Mouse (Mus musculus): ENCODE data around the gene Boll.
"Not testable (repeated sequence)": the region's sequence is repeated elsewhere in the genome, so short reads cannot be mapped to it uniquely, and the experiment has no call there.

Gene Boll

DNA sequence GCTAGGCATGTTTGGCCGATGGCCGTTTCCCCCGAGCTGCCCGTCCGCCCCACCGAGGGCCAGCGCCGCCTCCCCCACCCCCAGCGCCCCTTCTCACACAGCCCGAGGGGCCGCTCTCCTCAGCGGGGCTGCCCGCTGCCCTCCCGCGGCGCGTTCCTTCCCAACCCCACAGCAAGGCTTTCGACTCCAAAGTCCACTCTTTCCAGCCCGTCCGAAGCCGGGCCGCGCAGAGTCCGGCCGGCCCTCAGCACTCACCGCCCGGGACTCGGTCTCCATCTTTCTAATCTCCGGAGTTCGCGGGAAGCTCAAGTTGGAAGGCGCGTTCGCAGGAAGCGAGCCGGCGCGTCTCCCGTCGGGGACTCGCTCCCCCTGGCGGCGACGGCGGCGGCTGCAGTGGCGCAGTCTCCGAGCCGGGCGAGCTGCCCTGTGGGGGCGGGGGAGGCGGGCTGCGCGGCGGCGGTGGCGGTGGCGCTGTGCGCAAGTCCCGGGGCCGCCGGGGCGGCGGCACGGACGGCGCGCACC lies at the start of gene Boll:
TSS of gene Boll (minus strand) at position 426 of the 522 bp plus-strand sequence.
- CTCF ChIA-PET, result interaction anchor here (1.1 kb wide), 1 partner anchor 14 kb away, joined by 4 read pairs; no protein-coding TSS in a partner anchor

DNA sequence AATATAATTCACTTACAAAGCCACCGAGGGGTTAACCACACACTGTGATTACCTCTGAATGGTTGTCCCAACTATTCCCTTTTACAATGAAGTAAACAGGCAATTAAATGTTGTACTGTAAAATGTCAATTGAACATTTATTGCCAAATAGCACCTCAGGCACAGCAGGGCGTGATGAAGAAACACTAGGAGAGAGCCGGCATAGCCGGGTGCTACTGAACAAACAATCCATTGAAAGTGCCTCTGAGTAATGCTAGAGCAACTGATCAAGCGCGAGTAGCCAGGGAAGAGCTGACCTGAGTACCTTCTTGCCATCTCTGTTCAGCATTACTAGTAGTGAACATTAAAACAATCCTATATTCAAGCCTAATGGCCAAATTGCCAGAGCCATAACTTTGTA lies 49.3 kb upstream of the Boll start:
- CTCF ChIA-PET, result no interaction called here

DNA sequence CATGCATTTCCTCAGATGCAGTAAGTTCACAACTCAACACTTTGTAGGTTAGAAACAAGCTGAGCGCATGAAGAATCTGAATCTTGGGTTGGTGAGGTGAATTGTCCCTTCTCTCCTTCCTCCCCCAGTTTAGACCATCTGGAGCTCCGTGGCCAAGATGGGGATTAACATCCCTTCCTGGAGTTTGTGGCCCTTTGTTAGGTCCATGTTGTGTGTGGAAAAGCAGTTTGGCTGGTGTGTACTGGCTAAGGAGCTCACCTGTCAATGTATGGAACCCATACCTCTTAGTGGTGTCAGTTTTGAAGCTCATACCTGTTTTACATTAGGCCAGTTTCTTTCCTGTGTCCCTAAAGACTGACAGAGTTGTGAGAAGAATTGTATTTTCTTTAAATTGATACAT lies 47.8 kb upstream of the Boll start:
- CTCF ChIA-PET, result interaction anchor here (0.7 kb wide), 1 partner anchor 12 kb away, joined by 3 read pairs; no protein-coding TSS in a partner anchor

DNA sequence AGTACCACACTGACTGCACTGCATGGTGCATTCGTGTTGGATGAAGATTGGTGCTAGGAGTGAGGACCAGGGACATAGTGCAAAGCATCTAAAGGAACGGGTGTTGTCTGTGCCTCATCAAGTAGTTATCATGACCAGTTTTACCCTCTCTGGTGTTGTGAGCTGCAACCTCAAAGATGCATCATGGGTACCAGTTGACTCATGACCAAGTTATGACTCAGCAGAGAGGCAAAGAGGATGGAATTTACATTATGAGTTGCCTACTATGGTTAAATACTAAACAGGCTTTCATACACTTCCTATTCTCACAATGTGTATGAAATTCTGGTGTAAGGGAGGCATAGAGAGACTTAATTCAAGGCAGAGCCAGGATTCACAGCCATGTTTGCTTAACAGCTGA lies 47.4 kb upstream of the Boll start:
- CTCF ChIA-PET, result interaction anchor here (0.7 kb wide), 1 partner anchor 11 kb away, joined by 3 read pairs; no protein-coding TSS in a partner anchor

DNA sequence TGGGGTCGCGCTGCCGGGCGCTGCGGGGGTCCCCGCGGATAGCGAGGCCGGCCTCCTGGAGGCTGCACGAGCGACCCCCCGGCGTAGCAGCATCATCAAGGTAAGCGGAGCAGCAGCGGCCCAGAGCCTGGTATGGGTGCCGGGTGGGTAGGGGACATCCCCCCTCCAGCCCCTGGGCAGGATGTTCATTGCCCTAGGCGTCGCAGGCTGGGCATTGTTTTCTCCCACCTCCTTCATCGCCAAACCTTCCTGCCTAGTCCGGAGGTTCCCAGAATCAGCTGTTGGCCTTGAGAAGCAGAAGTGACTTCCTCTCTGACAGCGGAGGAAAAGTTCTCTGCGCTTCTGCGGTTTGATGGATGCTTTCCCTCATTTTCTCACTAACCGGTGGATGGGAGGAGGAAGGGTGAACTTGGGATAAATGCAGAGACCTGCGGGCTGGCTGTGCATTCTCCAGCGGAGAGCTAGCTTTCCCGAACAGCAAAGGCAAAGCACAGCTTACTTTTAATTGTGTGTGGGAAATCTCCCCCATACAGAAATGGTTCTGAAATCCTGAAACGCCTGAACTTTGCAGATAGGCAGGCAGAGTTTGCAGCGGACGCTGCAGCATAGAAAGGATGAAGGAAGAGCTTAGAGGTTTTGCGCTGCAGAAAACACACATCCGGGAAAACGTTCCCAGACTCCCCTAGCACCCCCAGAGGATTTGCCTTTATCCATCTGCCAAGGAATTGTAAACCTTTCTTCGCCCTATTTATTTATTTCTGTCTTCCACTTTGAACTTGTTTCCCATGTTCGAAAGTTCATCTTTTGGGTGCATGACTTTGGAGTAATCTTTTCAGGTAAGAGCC lies 43.5 kb upstream of the Boll start:
- CTCF ChIA-PET, result interaction anchor here (0.8 kb wide), 1 partner anchor 467 kb away, joined by 4 read pairs; no protein-coding TSS in a partner anchor

DNA sequence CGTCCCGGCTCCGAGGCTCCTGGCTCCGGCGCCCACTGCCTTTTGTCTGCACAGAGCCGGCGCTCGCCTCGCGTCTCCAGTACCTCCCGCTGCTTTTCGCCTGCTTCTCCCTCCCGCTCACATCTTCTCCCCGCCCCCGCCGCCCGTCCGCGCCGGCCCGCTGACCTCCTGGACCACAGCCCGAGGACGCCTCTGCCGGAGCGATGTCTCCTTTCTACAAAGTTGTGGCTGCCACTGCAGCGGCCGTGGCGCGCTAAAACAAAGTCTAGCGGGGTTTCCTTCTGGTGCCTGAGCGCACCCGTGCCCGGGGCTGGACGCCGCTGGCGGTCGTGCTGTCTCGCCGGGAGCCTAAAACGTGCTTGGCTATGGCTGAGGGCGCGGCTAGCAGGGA lies 42.7 kb upstream of the Boll start:
- CTCF ChIA-PET, result interaction anchor here (0.8 kb wide), 1 partner anchor 468 kb away, joined by 4 read pairs; no protein-coding TSS in a partner anchor

DNA sequence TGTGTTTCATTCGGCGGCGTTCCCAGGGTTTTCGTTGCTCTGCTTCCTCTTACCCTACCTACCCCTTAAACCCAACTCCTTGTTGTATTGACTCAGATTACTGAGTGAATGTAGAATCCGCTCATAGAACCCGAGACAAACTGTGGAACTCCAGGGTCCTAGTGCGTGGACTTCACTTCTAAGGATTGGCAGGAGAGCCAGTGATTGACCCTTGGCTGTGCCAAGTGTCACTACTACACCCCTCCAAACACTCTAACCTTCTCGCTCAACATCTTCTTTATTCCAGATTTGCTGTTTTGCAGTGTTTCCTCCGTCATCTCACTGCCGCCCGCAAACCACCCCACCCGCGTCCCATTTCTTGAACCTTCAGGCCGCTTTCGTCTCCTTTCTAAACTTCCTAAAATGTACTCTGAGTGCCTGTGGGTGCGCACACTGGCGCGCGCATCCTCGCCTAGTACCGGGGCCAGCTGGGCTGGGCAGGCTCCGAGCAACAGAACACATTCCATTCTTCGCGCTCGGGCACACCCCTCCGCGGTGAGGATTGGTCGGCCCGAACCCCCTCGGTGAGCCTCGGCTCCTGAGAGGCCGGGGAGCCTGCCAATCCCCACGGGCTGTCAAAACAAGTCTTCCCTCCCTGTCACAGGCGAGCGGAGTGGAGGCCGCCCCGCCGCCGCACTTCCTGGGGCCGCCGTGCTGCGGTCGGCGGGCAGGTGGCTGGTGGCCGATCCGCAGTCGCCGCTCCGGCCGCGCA lies 42.2 kb upstream of the Boll start, which contains the start of gene Plcl1:
TSS of gene Plcl1 (plus strand) at position 650 of the 751 bp plus-strand sequence.
- CTCF ChIA-PET, result interaction anchor here (0.8 to 2.3 kb wide), 3 partner anchors 352 to 469 kb away, joined by 4 to 7 read pairs (median 5); no protein-coding TSS in a partner anchor

DNA sequence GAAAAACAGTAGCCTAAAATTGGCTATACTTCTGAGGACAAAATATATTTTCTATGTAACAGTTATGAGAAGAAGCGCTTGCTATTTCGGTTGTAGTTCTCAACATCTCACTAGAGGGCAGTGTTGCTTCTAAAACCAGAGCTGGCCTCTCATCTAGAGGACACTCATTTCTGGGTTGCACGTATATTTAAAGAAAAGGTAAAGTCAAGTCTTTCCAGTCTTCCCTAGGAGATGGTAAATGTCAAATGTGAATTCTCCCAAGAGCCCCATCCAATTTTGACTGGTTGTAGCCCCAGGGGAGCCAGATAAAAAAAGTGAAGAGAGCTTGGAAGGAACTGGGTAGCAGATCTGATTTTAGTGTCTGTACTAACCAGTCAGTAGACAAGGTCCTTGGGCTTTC lies 41.2 kb upstream of the Boll start:
- CTCF ChIA-PET, result interaction anchor here (0.8 to 2.3 kb wide), 4 partner anchors 9 to 470 kb away, joined by 3 to 7 read pairs (median 4); no protein-coding TSS in a partner anchor

DNA sequence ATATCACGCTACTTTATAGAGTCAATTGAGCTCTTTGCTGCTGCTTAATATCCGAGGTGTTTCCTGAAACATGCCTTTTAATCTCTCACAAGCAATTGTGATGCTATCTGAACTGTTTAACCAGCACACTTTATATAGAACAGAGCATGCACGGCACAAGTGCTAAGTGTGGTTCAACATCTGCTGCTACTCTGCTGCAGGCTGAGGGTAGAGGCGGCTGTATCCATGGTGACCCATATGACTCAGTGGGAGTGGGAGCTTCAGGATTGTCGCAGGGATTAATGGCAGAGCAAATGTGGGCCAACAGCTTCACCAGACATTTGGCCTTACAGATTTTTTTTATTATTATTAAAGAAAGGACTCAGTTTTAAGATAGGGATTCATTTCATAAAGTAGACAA lies 36.6 kb upstream of the Boll start:
- CTCF ChIA-PET, result interaction anchor here (0.6 kb wide), 1 partner anchor 11 kb away, joined by 3 read pairs; no protein-coding TSS in a partner anchor

DNA sequence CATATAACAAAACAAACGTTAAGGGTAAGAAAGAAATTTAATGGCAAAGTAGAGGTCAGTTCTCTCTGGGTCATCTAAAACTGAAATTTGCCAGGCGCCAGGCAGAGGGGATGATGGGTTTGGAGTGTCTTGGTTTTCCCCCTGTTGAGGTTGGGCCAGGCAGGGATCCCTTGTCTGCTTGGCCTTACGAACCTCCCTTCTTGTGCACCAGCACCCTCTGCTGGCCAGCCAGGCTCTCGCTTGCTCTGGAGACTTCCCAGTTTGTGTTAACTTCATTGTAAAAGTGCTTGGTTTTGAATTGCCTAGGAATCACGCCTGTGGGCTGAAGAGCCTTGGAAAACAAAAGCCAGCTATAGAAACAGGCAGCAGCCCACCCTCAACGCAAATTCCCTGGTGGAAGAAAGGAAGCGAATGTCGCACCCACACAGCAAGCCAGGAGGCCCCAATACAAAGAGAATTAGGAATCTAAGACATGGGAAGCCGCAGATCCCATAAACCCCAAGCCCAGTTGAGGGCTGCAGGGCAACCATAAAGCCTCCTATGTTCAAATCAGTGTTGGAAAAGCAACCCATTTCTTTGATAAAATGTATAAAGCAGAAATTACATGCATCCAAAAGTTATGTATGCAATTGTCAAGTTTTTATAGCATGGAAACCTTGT lies 20.0 kb upstream of the Boll start:
- CTCF ChIA-PET, result interaction anchor here (1.0 kb wide), 1 partner anchor 144 kb away, joined by 4 read pairs; no protein-coding TSS in a partner anchor

DNA sequence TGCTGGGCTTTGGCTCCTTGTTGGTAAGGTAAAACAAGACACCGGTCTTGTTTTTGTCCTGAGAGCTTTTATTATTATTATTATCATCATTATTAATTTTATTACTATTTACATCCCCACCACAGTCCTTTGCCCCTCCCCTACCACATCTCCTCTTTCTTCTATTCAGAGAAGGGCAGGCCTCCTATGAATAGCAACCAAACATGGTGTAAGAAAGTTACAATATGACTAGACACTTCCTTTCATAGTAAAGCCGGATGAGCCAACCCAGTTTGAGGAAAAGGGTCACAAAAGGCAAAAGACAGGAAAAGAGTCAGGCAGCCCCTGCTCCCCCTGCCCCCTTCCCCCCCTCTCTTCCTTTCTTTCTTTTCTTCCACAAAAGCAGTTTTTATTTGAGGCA lies 17.3 kb upstream of the Boll start:
- CTCF ChIA-PET, result interaction anchor here (0.6 kb wide), 1 partner anchor 15 kb away, joined by 3 read pairs; no protein-coding TSS in a partner anchor

DNA sequence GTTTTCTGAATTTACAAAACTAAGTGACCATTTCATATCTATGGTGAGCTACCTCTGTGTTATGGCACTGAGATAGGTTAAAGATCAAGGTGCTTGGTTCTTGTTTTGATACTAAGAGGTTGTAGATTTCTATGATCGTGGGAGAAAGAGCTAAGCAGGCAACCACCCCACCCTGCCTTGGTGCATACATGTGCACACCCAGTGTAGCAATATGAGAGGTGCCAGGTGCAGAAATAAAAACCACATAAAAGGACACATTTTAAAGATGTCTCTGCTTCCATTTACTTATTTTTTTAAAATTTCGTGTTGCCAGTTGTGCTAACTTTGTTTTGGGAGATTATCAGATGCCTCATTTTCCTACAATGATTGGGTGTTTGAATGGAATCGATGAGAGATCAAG lies 9.4 kb upstream of the Boll start:
- CTCF ChIA-PET, result no interaction called here

DNA sequence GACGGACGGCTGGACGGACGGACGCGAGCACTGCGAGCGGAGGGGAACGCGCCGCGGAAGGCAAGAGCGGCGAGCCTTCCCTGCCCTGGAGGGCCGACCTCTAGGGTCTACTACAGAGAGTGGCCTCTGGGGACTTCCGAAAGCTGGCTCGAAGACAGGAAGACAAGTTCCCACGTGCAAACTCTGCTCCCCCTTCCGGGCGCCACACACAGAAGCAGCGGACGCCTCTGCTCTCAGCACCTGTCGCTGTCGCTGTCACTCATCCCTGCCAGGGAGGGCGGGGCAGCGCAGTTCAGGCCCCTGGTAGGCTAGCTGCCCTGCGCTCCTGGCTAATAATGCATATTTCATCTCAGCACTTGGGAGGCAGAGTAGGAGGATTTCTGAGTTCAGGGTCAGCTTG lies 317 bp upstream of the Boll start:
- CTCF ChIA-PET, result interaction anchor here (1.1 kb wide), 1 partner anchor 14 kb away, joined by 4 read pairs; no protein-coding TSS in a partner anchor

DNA sequence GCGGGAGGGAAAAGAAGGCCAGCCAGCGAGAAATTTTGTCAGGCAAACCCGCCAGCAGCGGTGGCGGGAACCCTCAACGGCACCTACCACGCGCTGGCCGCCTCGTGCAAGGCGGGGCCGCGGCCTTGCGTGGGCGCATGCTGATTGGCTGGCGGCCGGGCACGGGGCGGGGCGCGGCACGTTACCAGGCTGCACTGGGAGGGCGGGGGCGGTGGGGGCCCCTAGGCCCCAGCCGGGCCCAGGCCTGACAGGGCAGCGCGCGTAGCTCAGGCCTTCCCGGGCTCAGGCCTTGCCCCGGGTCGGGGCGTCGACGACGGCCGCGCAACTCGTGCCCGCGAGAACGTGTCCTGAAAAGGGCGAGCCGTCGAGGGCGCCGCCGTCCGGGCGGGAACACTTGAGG lies 635 bp downstream of the Boll start:
- CTCF ChIA-PET, result no interaction called here

DNA sequence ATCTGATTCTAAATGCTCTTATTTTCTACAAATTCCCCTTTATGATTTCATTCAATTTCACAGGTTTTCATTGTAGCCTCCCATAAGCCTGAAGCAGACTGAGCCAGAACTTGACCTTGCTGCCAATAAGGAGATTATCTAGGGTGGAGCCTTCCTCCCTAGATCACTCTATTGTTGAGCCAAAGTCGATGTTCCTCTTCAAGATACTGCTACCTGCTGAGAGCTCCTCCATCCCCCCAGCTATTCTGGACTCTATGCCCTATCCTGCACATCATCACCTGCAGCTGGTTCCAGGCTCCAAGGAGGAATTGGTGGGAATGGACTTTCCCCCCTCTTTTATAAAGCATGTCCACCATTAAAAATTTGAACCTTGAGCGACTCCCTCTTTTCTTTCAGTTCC lies 11.4 kb downstream of the Boll start:
- CTCF ChIA-PET, result not testable (repeated sequence)

DNA sequence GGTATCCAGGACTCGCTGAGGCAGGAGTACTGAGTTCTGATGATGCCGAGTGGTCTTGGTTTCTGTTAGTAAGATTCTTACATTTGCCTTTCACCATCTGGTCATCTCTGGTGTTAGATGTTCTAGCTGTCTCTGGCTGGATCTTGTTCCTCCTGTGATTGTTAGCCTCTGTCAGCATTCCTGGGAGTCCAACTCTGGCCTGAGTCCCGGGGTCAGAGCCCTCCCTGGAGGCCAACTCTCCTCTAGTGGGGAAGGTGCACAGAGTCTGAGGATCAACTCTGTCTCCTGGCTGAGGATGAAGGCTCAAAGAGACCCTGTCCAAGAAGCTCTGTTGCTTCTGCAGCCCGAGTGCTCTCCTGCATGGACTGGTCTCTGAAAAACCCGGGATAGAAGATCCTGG lies 37.8 kb downstream of the Boll start:
- CTCF ChIA-PET, result not testable (repeated sequence)

DNA sequence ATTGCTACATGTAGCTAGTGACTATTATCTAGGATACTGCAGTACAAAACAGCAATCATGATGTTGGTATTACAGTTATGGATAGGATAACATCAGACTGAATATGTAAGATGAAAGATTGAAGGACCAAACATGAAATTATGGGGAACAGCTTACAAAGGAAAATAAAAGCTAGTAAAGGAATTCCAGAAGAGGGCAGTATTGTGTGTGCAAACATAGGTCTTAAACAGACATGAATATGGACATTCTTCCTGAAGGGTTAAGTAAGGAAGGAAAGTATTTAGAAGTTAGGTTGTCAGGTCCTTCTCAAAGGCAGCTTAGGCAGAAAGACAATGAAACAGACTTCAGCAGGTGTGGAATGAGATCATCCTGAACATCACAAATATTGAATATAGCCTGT lies 62.2 kb downstream of the Boll start:
- CTCF ChIA-PET, result no interaction called here

DNA sequence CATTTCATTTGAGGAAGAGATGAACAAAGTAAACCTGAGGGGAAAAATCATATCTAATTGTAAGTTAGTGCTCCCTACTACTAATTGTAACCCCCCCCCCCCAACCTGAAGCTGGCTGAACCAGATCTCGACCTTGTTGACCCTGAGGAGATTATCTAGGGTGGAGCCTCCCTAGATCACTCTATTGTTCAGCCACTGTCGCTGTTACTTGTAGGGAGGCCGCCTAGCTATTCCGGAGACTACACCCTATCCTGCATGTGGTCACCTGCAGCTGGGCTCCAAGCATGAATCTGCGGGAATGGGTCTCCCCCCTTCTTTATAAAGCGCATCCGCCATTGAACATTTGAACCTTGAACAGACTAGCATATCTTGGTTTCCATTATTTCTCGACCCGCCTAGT lies 84.2 kb downstream of the Boll start:
- CTCF ChIA-PET, result no interaction called here

DNA sequence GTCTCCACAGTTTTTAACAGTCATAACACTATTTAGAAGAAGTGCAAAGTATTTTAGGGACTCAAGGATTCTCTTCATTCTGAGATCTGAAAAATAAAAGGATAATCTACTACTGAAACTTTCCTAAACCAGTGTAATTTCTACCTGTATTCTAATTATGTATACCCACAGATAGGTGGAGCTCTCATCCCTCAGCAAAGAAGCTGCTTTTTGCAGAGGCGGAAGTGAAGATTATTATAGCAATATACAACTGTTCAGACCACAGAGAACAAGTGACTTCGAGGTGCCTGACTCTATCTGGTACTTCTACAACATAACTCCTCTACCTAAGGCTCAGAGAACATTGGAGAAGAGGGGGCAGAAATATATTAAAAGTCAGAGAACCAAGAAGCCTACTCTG lies 97.8 kb downstream of the Boll start:
- CTCF ChIA-PET, result no interaction called here

DNA sequence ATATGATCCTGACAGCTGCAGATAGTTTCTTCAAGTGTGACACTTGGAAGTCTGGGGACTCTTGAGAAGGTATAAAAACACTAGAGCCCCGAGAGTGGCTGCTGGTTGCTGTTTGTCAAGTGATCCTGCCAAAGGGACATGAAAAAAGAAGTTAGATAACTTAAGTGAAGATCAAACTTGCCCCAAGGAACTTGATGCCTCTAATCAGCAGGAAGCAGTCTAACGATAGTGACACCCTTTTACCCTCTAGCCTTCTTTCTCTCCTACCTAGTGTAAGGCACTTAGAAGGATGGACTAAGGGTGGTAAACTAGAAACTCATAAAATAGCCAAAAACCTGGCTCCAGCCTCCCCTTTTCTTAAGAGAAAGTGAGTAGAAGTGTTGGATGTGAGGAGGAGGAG lies 98.9 kb downstream of the Boll start:
- CTCF ChIA-PET, result no interaction called here

DNA sequence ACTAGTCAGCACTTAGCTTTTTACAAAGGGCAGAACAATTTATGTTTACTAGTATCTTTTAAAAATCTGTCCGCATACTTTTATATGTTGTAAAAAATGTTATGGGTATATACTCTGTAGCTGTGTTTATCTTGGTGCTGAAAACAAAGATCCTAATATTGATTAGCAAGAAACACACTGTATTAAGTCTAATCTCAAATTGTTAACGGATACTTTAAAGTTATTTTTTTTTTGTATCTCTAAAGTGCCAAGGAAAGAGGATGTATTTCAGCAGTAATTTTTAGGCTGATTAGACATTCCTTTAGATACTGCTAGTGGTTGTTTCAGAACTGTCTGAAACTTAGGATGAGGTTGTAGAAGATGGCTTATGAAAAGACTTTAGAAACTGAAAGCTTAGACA lies 116.9 kb downstream of the Boll start:
- CTCF ChIA-PET, result no interaction called here

Measured in spleen, embryonic (tissue).